Mouse (Mus musculus): ENCODE results near the gene Ccnt2. TPM values are rescaled to one million over a fixed set of nuclear protein-coding genes. Genes with fewer than 3 reads are reported as not detected.
A peak's percentile ranks its signal among the peaks of the same experiment; 100 is the strongest.
"Not testable (repeated sequence)": the region's sequence is repeated elsewhere in the genome, so short reads cannot be mapped to it uniquely, and the experiment has no call there.

Ccnt2 gene
- polyA plus RNA-seq (2011; ENCODE audit: insufficient read length, low read depth, missing spikeins), result 43.5 and 49.0 TPM in 2 replicates

GRCm38 (mm10) chr1:127773803-127774500, at the start of gene Ccnt2:
Ccnt2 (plus strand) TSS chr1:127774164.
- Histone ChIP-seq H3K27ac (ENCODE audit: insufficient read depth, low read length) (peak within 1 kb of the TSS; percentile 89), H3K4me1 (ENCODE audit: control insufficient read depth, insufficient read depth, low read length) (peaks cover 4% of the 10 kb centered on the region; the same call in 1 of the 2 replicates), H3K4me3 (ENCODE audit: insufficient read depth, low read length) (peak within 1 kb of the TSS; percentile 93)
- no peak for TF ChIP-seq CTCF (IDR thresholded peaks at IDR 0.05; ENCODE audit: borderline replicate concordance, insufficient read depth, low read length)
- TF ChIP-seq POLR2A (IDR thresholded peaks at IDR 0.05; ENCODE audit: low read depth, low read length), result peak; percentile 92

- no peaks in the 10 kb centered on the region for H3K4me1 ChIP-seq (ENCODE audit: control insufficient read depth, insufficient read depth, low read length)
- TF ChIP-seq CTCF (IDR thresholded peaks at IDR 0.05; ENCODE audit: borderline replicate concordance, insufficient read depth, low read length) (no peak), POLR2A (IDR thresholded peaks at IDR 0.05; ENCODE audit: low read depth, low read length) (no peak)
- H3K27ac ChIP-seq (ENCODE audit: insufficient read depth, low read length), result no peak within 1 kb of the TSS
- H3K4me3 ChIP-seq (ENCODE audit: insufficient read depth, low read length), result no peak within 1 kb of the TSS
Observed at GRCm38 (mm10) chr1:127729096-127729495, 44.9 kb upstream of the Ccnt2 start, which contains the start of gene Acmsd. Acmsd (plus strand) TSS chr1:127729413.

GRCm38 (mm10) chr1:127731086-127731485, 42.9 kb upstream of the Ccnt2 start:
- H3K27ac ChIP-seq (ENCODE audit: insufficient read depth, low read length), result no peak overlapping the region
- H3K4me1 ChIP-seq (ENCODE audit: control insufficient read depth, insufficient read depth, low read length), result no peaks in the 10 kb centered on the region
- TF ChIP-seq CTCF (IDR thresholded peaks at IDR 0.05; ENCODE audit: borderline replicate concordance, insufficient read depth, low read length) (no peak), POLR2A (IDR thresholded peaks at IDR 0.05; ENCODE audit: low read depth, low read length) (no peak)
- H3K4me3 ChIP-seq (ENCODE audit: insufficient read depth, low read length), result no peak overlapping the region

- Histone ChIP-seq H3K27ac (ENCODE audit: insufficient read depth, low read length) (no peak overlapping the region), H3K4me3 (ENCODE audit: insufficient read depth, low read length) (no peak overlapping the region), H3K4me1 (ENCODE audit: control insufficient read depth, insufficient read depth, low read length) (no peaks in the 10 kb centered on the region)
- TF ChIP-seq POLR2A (IDR thresholded peaks at IDR 0.05; ENCODE audit: low read depth, low read length) (no peak), CTCF (IDR thresholded peaks at IDR 0.05; ENCODE audit: borderline replicate concordance, insufficient read depth, low read length) (no peak)
Observed at GRCm38 (mm10) chr1:127732435-127732834, 41.5 kb upstream of the Ccnt2 start.

- no peak for TF ChIP-seq POLR2A (IDR thresholded peaks at IDR 0.05; ENCODE audit: low read depth, low read length)
- no peak for TF ChIP-seq CTCF (IDR thresholded peaks at IDR 0.05; ENCODE audit: borderline replicate concordance, insufficient read depth, low read length)
- Histone ChIP-seq H3K4me1 (ENCODE audit: control insufficient read depth, insufficient read depth, low read length) (no peaks in the 10 kb centered on the region), H3K4me3 (ENCODE audit: insufficient read depth, low read length) (no peak overlapping the region), H3K27ac (ENCODE audit: insufficient read depth, low read length) (no peak overlapping the region)
Observed at GRCm38 (mm10) chr1:127732841-127733240, 41.1 kb upstream of the Ccnt2 start.

GRCm38 (mm10) chr1:127735356-127735755, 38.6 kb upstream of the Ccnt2 start:
- TF ChIP-seq CTCF (IDR thresholded peaks at IDR 0.05; ENCODE audit: borderline replicate concordance, insufficient read depth, low read length) (no peak), POLR2A (IDR thresholded peaks at IDR 0.05; ENCODE audit: low read depth, low read length) (no peak)
- no peak overlapping the region for H3K4me3 ChIP-seq (ENCODE audit: insufficient read depth, low read length)

GRCm38 (mm10) chr1:127750401-127751102, 23.4 kb upstream of the Ccnt2 start:
- no peak overlapping the region for H3K4me3 ChIP-seq (ENCODE audit: insufficient read depth, low read length)
- no peaks in the 10 kb centered on the region for H3K4me1 ChIP-seq (ENCODE audit: control insufficient read depth, insufficient read depth, low read length)
- TF ChIP-seq POLR2A (IDR thresholded peaks at IDR 0.05; ENCODE audit: low read depth, low read length) (no peak), CTCF (IDR thresholded peaks at IDR 0.05; ENCODE audit: borderline replicate concordance, insufficient read depth, low read length) (no peak)
- no peak overlapping the region for H3K27ac ChIP-seq (ENCODE audit: insufficient read depth, low read length)

More at GRCm38 (mm10) chr1:127735356-127735755, 38.6 kb upstream of the Ccnt2 start:
- H3K27ac ChIP-seq (ENCODE audit: insufficient read depth, low read length), result no peak overlapping the region
- H3K4me1 ChIP-seq (ENCODE audit: control insufficient read depth, insufficient read depth, low read length), result no peaks in the 10 kb centered on the region

GRCm38 (mm10) chr1:127755806-127756205, 18.2 kb upstream of the Ccnt2 start:
- no peak for TF ChIP-seq CTCF (IDR thresholded peaks at IDR 0.05; ENCODE audit: borderline replicate concordance, insufficient read depth, low read length)
- no peak for TF ChIP-seq POLR2A (IDR thresholded peaks at IDR 0.05; ENCODE audit: low read depth, low read length)
- Histone ChIP-seq H3K27ac (ENCODE audit: insufficient read depth, low read length) (no peak overlapping the region), H3K4me3 (ENCODE audit: insufficient read depth, low read length) (no peak overlapping the region), H3K4me1 (ENCODE audit: control insufficient read depth, insufficient read depth, low read length) (no peaks in the 10 kb centered on the region)

- no peaks in the 10 kb centered on the region for H3K4me1 ChIP-seq (ENCODE audit: control insufficient read depth, insufficient read depth, low read length)
- TF ChIP-seq CTCF (IDR thresholded peaks at IDR 0.05; ENCODE audit: borderline replicate concordance, insufficient read depth, low read length), result no peak
- no peak overlapping the region for H3K4me3 ChIP-seq (ENCODE audit: insufficient read depth, low read length)
- no peak overlapping the region for H3K27ac ChIP-seq (ENCODE audit: insufficient read depth, low read length)
Observed at GRCm38 (mm10) chr1:127756331-127757163, 17.4 kb upstream of the Ccnt2 start.

- not testable (repeated sequence) for H3K4me3 ChIP-seq (ENCODE audit: insufficient read depth, low read length); H3K27ac ChIP-seq (ENCODE audit: insufficient read depth, low read length); H3K4me1 ChIP-seq (ENCODE audit: control insufficient read depth, insufficient read depth, low read length)
Observed at GRCm38 (mm10) chr1:127757164-127757545, 16.8 kb upstream of the Ccnt2 start.
